Mouse (Mus musculus) hindbrain, embryonic 13.5 days (tissue): ENCODE results near the gene Tmem260. TPM values are rescaled to one million over a fixed set of nuclear protein-coding genes. Genes with fewer than 3 reads are reported as not detected.
"Not testable (repeated sequence)": the region's sequence is repeated elsewhere in the genome, so short reads cannot be mapped to it uniquely, and the experiment has no call there.

Source experiments
- ATAC-seq: fragments of 200-750 bp; cut with Nextera tagmentation; 2 replicates; pipeline ENCODE4 v1.8.0; 2017; ENCODE audit warnings: moderate TSS enrichment; ENCODE audit not compliant: low FRiP score
- H3K27ac ChIP-seq: fragments of 300-500 bp; sonication (generic); 2 replicates; pipeline ENCODE4 v1.5.1; 2015; ENCODE audit warnings: inconsistent platforms, mild to moderate bottlenecking, moderate library complexity
- H3K27me3 ChIP-seq: fragments of 300-500 bp; sonication (generic); 2 replicates; pipeline ENCODE4 v1.6.1; 2015; ENCODE audit warnings: mild to moderate bottlenecking, inconsistent platforms
- H3K36me3 ChIP-seq: fragments of 300-500 bp; sonication (generic); 2 replicates; pipeline ENCODE4 v1.6.1; 2015; ENCODE audit warnings: mild to moderate bottlenecking, inconsistent platforms
- H3K4me1 ChIP-seq: fragments of 300-500 bp; sonication (generic); replicated peaks from 2 replicates; pipeline ENCODE4 v1.6.1; 2015; ENCODE audit warnings: inconsistent platforms
- H3K4me2 ChIP-seq: fragments of 300-500 bp; sonication (generic); 2 replicates; pipeline ENCODE4 v1.6.1; 2015; ENCODE audit warnings: inconsistent platforms, mild to moderate bottlenecking, moderate library complexity
- H3K4me3 ChIP-seq: fragments of 300-500 bp; sonication (generic); 2 replicates; pipeline ENCODE4 v1.5.1; 2015; ENCODE audit warnings: mild to moderate bottlenecking, inconsistent platforms
- H3K9ac ChIP-seq: fragments of 300-500 bp; sonication (generic); 2 replicates; pipeline ENCODE4 v1.6.1; 2015; ENCODE audit warnings: mild to moderate bottlenecking, inconsistent platforms
- H3K9me3 ChIP-seq: fragments of 300-500 bp; sonication (generic); 2 replicates; pipeline ENCODE4 v1.6.1; 2016; ENCODE audit warnings: inconsistent platforms
- WGBS: fragments of 180-500 bp; shearing (Covaris S2); methylation state at CpG from one replicate; pipeline ENCODE4 v1.1.7; 2015; 5-methylcytosine and 5-hydroxymethylcytosine counted together
- polyA plus RNA-seq: library from polyadenylated mRNA; unstranded; fragments of >200 nt; fragmentation: Nextera tagmentation; extraction: Ambion mirVana; gene quantifications from 2 replicates; pipeline ENCODE4 v1.2.1, GENCODE M21; 2015

Tmem260 gene
- polyA plus RNA-seq, 1 experiment from 2014 or later: 19.6 TPM

- Histone ChIP-seq H3K4me2 (no peak overlapping the region), H3K9me3 (no peaks in the 10 kb centered on the region), H3K36me3 (peaks cover 19% of the 10 kb centered on the region), H3K27me3 (no peaks in the 10 kb centered on the region), H3K4me1 (peaks cover 16% of the 10 kb centered on the region), H3K9ac (no peak overlapping the region), H3K27ac (0 out of 2 replicates have a peak overlapping the region, but pooled peaks have one; percentile 1), H3K4me3 (no peak overlapping the region)
- peak; percentile 86 for ATAC-seq
- 48% methylated on average over 12 of the region's 12 CpGs for WGBS
Measured at GRCm38 (mm10) chr14:48456305-48457092, 10.6 kb downstream of the Tmem260 start.

- H3K9me3 ChIP-seq: no peaks in the 10 kb centered on the region
- H3K4me3 ChIP-seq: no peak overlapping the region
- H3K9ac ChIP-seq: no peak overlapping the region
- H3K36me3 ChIP-seq: peaks cover 12% of the 10 kb centered on the region
- ATAC-seq: no peak
- H3K4me1 ChIP-seq: peaks cover 16% of the 10 kb centered on the region
- 88% methylated on average over 16 of the region's 16 CpGs for WGBS
- H3K4me2 ChIP-seq: no peak overlapping the region
- H3K27ac ChIP-seq: no peak overlapping the region
- H3K27me3 ChIP-seq: no peaks in the 10 kb centered on the region
Measured at GRCm38 (mm10) chr14:48457288-48457938, 11.5 kb downstream of the Tmem260 start.

GRCm38 (mm10) chr14:48458901-48459300 is 13.0 kb downstream of the Tmem260 start:
- no peak overlapping the region for H3K27ac ChIP-seq
- H3K9ac ChIP-seq: no peak overlapping the region
- no peaks in the 10 kb centered on the region for H3K27me3 ChIP-seq
- peaks cover 9% of the 10 kb centered on the region for H3K4me1 ChIP-seq
- H3K4me3 ChIP-seq: no peak overlapping the region
- no peaks in the 10 kb centered on the region for H3K9me3 ChIP-seq
- 92% methylated on average over 9 of the region's 9 CpGs for WGBS
- H3K36me3 ChIP-seq: peaks cover 12% of the 10 kb centered on the region
- H3K4me2 ChIP-seq: no peak overlapping the region
- ATAC-seq: no peak

- H3K4me1 ChIP-seq: no peaks in the 10 kb centered on the region
- no peak overlapping the region for H3K4me3 ChIP-seq
- no peak overlapping the region for H3K9ac ChIP-seq
- ATAC-seq: no peak
- no peak overlapping the region for H3K4me2 ChIP-seq
- no peaks in the 10 kb centered on the region for H3K9me3 ChIP-seq
- H3K27ac ChIP-seq: no peak overlapping the region
- no peaks in the 10 kb centered on the region for H3K27me3 ChIP-seq
- peaks cover 17% of the 10 kb centered on the region for H3K36me3 ChIP-seq
- 47% methylated on average over 7 of the region's 7 CpGs for WGBS
Measured at GRCm38 (mm10) chr14:48468339-48468738, 22.4 kb downstream of the Tmem260 start.

GRCm38 (mm10) chr14:48470742-48471487 is 25.0 kb downstream of the Tmem260 start:
- peaks cover 23% of the 10 kb centered on the region for H3K36me3 ChIP-seq
- no peak for ATAC-seq
- H3K27ac ChIP-seq: no peak overlapping the region
- H3K4me2 ChIP-seq: no peak overlapping the region
- 90% methylated on average over 10 of the region's 10 CpGs for WGBS
- H3K27me3 ChIP-seq: no peaks in the 10 kb centered on the region
- H3K4me3 ChIP-seq: no peak overlapping the region
- no peaks in the 10 kb centered on the region for H3K4me1 ChIP-seq
- no peak overlapping the region for H3K9ac ChIP-seq
- no peaks in the 10 kb centered on the region for H3K9me3 ChIP-seq

GRCm38 (mm10) chr14:48472179-48472578 is 26.3 kb downstream of the Tmem260 start:
- H3K27ac ChIP-seq: no peak overlapping the region
- no peak overlapping the region for H3K4me3 ChIP-seq
- no peak overlapping the region for H3K9ac ChIP-seq
- H3K36me3 ChIP-seq: peaks cover 15% of the 10 kb centered on the region
- no peaks in the 10 kb centered on the region for H3K9me3 ChIP-seq
- 83% methylated on average over 9 of the region's 9 CpGs for WGBS
- no peaks in the 10 kb centered on the region for H3K27me3 ChIP-seq
- no peaks in the 10 kb centered on the region for H3K4me1 ChIP-seq
- no peak for ATAC-seq
- no peak overlapping the region for H3K4me2 ChIP-seq

GRCm38 (mm10) chr14:48475370-48475769 is 29.4 kb downstream of the Tmem260 start:
- Histone ChIP-seq H3K27ac (no peak overlapping the region), H3K36me3 (peaks cover 26% of the 10 kb centered on the region), H3K4me2 (no peak overlapping the region), H3K4me3 (no peak overlapping the region), H3K27me3 (no peaks in the 10 kb centered on the region), H3K4me1 (no peaks in the 10 kb centered on the region), H3K9ac (no peak overlapping the region), H3K9me3 (no peaks in the 10 kb centered on the region)
- ATAC-seq: no peak
- 93% methylated on average over 1 of the region's 1 CpGs for WGBS

GRCm38 (mm10) chr14:48475834-48476233 is 29.9 kb downstream of the Tmem260 start:
- not testable (repeated sequence) for H3K27me3 ChIP-seq, H3K4me1 ChIP-seq, H3K9ac ChIP-seq, ATAC-seq, H3K9me3 ChIP-seq, H3K27ac ChIP-seq, H3K4me2 ChIP-seq, H3K4me3 ChIP-seq
- WGBS: 86% methylated on average over 3 of the region's 3 CpGs
- H3K36me3 ChIP-seq: peaks cover 26% of the 10 kb centered on the region

- Histone ChIP-seq H3K27ac (no peak overlapping the region), H3K36me3 (peaks cover 26% of the 10 kb centered on the region), H3K4me1 (no peaks in the 10 kb centered on the region), H3K27me3 (no peaks in the 10 kb centered on the region), H3K9ac (no peak overlapping the region), H3K4me2 (no peak overlapping the region), H3K9me3 (no peaks in the 10 kb centered on the region), H3K4me3 (no peak overlapping the region)
- no peak for ATAC-seq
- 77% methylated on average over 8 of the region's 8 CpGs for WGBS
Measured at GRCm38 (mm10) chr14:48476278-48476677, 30.4 kb downstream of the Tmem260 start.

GRCm38 (mm10) chr14:48481591-48481990 is 35.7 kb downstream of the Tmem260 start:
- H3K4me3 ChIP-seq: no peak overlapping the region
- H3K27me3 ChIP-seq: no peaks in the 10 kb centered on the region
- 0 out of 2 replicates have a peak overlapping the region, but pooled peaks have one; percentile 5 for H3K27ac ChIP-seq
- no peak overlapping the region for H3K4me2 ChIP-seq
- no peaks in the 10 kb centered on the region for H3K9me3 ChIP-seq
- peaks cover 21% of the 10 kb centered on the region for H3K36me3 ChIP-seq
- no peaks in the 10 kb centered on the region for H3K4me1 ChIP-seq
- H3K9ac ChIP-seq: no peak overlapping the region
- no peak for ATAC-seq
- 45% methylated on average over 7 of the region's 7 CpGs for WGBS

- H3K36me3 ChIP-seq: peaks cover 23% of the 10 kb centered on the region
- no peak overlapping the region for H3K4me2 ChIP-seq
- no peak for ATAC-seq
- no peak overlapping the region for H3K9ac ChIP-seq
- no peaks in the 10 kb centered on the region for H3K9me3 ChIP-seq
- no peak overlapping the region for H3K27ac ChIP-seq
- no peak overlapping the region for H3K4me3 ChIP-seq
- no peaks in the 10 kb centered on the region for H3K27me3 ChIP-seq
- WGBS: 93% methylated on average over 6 of the region's 6 CpGs
- no peaks in the 10 kb centered on the region for H3K4me1 ChIP-seq
Measured at GRCm38 (mm10) chr14:48482762-48483161, 36.8 kb downstream of the Tmem260 start.

GRCm38 (mm10) chr14:48493896-48494295 is 48.0 kb downstream of the Tmem260 start:
- no peak overlapping the region for H3K9ac ChIP-seq
- ATAC-seq: 0 out of 2 replicates have a peak, but pooled peaks have one; percentile 52
- no peaks in the 10 kb centered on the region for H3K9me3 ChIP-seq
- H3K4me2 ChIP-seq: no peak overlapping the region
- peaks cover 28% of the 10 kb centered on the region for H3K36me3 ChIP-seq
- H3K27me3 ChIP-seq: no peaks in the 10 kb centered on the region
- 26% methylated on average over 4 of the region's 4 CpGs for WGBS
- H3K27ac ChIP-seq: no peak overlapping the region
- no peak overlapping the region for H3K4me3 ChIP-seq
- no peaks in the 10 kb centered on the region for H3K4me1 ChIP-seq
